Mouse (Mus musculus) heart, embryonic 14.5 days (tissue): ENCODE results near the gene Zfp689. TPM values are rescaled to one million over a fixed set of nuclear protein-coding genes. Genes with fewer than 3 reads are reported as not detected.
"Not testable (repeated sequence)": the region's sequence is repeated elsewhere in the genome, so short reads cannot be mapped to it uniquely, and the experiment has no call there.

Source experiments
- ATAC-seq: fragments of 200-750 bp; cut with Nextera tagmentation; 2 replicates; pipeline ENCODE4 v1.8.0; 2017; ENCODE audit warnings: low read depth, moderate TSS enrichment; ENCODE audit not compliant: insufficient number of reproducible peaks, insufficient read depth, low FRiP score
- H3K27ac ChIP-seq, 2 experiments: fragments of 200-500 bp in 1 of 2; fragments of 300-500 bp in 1 of 2; sonication (generic) in 1 of 2; replicated peaks in 1 of 2; 2 replicates each; pipeline ENCODE4 v1.5.1; 2012 to 2014; ENCODE audit warnings: low read depth in 2 of 2, low read length in 2 of 2, control low read depth in 1 of 2, mild to moderate bottlenecking in 1 of 2, mixed read lengths in 1 of 2; ENCODE audit not compliant: control insufficient read depth in 1 of 2, insufficient read depth in 1 of 2
- H3K27me3 ChIP-seq: fragments of 300-500 bp; sonication (generic); 2 replicates; pipeline ENCODE4 v1.6.1; 2014; ENCODE audit warnings: mild to moderate bottlenecking, low read length, control low read depth; ENCODE audit not compliant: control insufficient read depth, insufficient read depth
- H3K36me3 ChIP-seq: fragments of 300-500 bp; sonication (generic); 2 replicates; pipeline ENCODE4 v1.6.1; 2014; ENCODE audit warnings: mild to moderate bottlenecking, control low read depth, low read length, mixed read lengths; ENCODE audit not compliant: control insufficient read depth, insufficient read depth
- H3K4me1 ChIP-seq, 2 experiments: fragments of 200-500 bp in 1 of 2; fragments of 300-500 bp in 1 of 2; sonication (generic) in 1 of 2; 2 replicates each; pipeline ENCODE4 v1.6.1; 2012 to 2014; ENCODE audit warnings: low read length in 2 of 2, control low read depth in 1 of 2, mixed read lengths in 1 of 2; ENCODE audit not compliant: control insufficient read depth in 2 of 2, insufficient read depth in 2 of 2
- H3K4me2 ChIP-seq: fragments of 300-500 bp; sonication (generic); 2 replicates; pipeline ENCODE4 v1.6.1; 2014; ENCODE audit warnings: mild to moderate bottlenecking, low read length
- H3K4me3 ChIP-seq, 2 experiments: fragments of 200-500 bp in 1 of 2; fragments of 300-500 bp in 1 of 2; sonication (generic) in 1 of 2; 2 replicates each; pipeline ENCODE4 v1.5.1; 2012 to 2014; ENCODE audit warnings: low read length in 2 of 2, mild to moderate bottlenecking in 2 of 2, control low read depth in 1 of 2, low read depth in 1 of 2, moderate library complexity in 1 of 2; ENCODE audit not compliant: control insufficient read depth in 1 of 2, insufficient read depth in 1 of 2
- H3K9ac ChIP-seq: fragments of 300-500 bp; sonication (generic); 2 replicates; pipeline ENCODE4 v1.6.1; 2014; ENCODE audit warnings: mild to moderate bottlenecking, low read length
- H3K9me3 ChIP-seq: fragments of 300-500 bp; sonication (generic); 2 replicates; pipeline ENCODE4 v1.6.1; 2016; ENCODE audit warnings: low read length, control low read depth; ENCODE audit not compliant: control insufficient read depth
- WGBS: fragments of 180-500 bp; shearing (Covaris S2); extraction: QIAGEN DNeasy Blood & Tissue Kit; methylation state at CpG from one replicate; pipeline ENCODE4 v1.1.7; 2014; 5-methylcytosine and 5-hydroxymethylcytosine counted together
- polyA plus RNA-seq: library from polyadenylated mRNA; unstranded; fragments of >200 nt; fragmentation: Nextera tagmentation; extraction: Ambion mirVana; gene quantifications from 2 replicates; pipeline ENCODE4 v1.2.1, GENCODE M21; 2014

Gene Zfp689
- polyA plus RNA-seq, 1 experiment from 2014 or later, result 4.9 TPM

DNA sequence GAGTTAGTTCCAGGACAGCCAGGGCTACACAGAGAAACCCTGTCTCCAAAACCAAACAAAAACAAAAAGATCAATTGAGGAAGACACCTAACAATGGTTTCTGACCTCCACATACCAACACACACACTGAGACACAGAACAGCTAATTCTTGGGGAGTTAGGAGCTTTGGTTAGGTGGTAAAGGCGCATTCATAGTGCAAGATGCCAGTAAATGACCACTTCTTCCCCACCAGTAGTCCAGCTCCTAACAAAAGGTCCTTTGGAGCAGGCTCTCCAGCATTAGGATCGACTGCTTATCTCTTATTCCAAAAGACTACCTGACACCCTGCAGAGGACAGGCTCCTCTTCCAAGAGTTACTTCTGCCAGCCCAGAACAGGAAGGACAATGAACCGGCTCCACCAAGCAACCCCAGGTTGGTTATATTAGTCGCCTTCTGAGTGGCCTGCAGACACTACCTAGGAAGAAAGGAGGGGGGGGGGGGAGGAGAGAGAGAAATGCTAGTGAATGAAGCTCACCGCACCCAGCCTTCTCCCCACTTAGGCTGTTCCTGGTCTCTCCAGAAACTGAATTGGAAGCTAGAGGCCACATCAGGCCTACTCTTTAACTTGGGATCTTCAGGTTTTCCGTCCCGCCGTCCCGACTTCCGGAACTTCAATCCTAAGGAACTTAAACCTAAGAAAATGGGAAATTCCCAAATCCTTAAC, 21.2 kb upstream of the Zfp689 start:
- Histone ChIP-seq H3K27me3 (no peaks in the 10 kb centered on the region), H3K4me1 (peaks cover 4 to 12% of the 10 kb centered on the region in 2 experiments; a peak in 3 of 4 replicates), H3K36me3 (peaks cover 32% of the 10 kb centered on the region), H3K9ac (peak overlapping the region; percentile 93), H3K27ac (peak overlapping the region; percentile 92 to 99), H3K4me3 (peak overlapping the region; percentile 75 to 82), H3K9me3 (no peaks in the 10 kb centered on the region), H3K4me2 (peak overlapping the region; percentile 81)
- 9% methylated on average over 10 of the region's 10 CpGs for WGBS
- no peak for ATAC-seq

DNA sequence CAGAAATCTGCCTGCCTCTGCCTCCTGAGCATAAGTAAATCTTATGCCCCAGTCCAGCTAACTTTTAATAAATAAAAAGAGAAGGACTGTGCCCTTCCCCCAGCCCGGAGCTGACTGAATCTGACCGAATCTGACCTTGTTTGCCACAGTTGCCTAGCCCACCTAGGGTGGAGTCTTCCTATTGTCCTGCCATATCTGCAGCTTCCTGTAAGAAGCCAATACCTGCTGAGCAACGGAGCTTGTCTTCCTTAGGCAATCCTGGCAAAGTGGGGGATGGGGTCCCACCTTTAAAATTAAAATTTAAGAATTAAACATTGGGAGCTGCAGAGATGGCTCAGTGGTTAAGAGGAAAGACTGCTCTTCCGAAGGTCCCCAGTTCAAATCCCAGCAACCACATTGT, 17.6 kb upstream of the Zfp689 start:
- peaks cover 27% of the 10 kb centered on the region for H3K36me3 ChIP-seq
- H3K27ac ChIP-seq, result no peak overlapping the region
- H3K4me1 ChIP-seq, result 0 out of 4 replicates have a peak, but pooled peaks cover 0 to 4% of the 10 kb centered on the region in 2 experiments
- H3K9me3 ChIP-seq, result no peaks in the 10 kb centered on the region
- no peaks in the 10 kb centered on the region for H3K27me3 ChIP-seq
- no peak for ATAC-seq
- no peak overlapping the region for H3K9ac ChIP-seq
- H3K4me2 ChIP-seq, result no peak overlapping the region
- WGBS, result 92% methylated on average over 4 of the region's 4 CpGs
- H3K4me3 ChIP-seq, result no peak overlapping the region

DNA sequence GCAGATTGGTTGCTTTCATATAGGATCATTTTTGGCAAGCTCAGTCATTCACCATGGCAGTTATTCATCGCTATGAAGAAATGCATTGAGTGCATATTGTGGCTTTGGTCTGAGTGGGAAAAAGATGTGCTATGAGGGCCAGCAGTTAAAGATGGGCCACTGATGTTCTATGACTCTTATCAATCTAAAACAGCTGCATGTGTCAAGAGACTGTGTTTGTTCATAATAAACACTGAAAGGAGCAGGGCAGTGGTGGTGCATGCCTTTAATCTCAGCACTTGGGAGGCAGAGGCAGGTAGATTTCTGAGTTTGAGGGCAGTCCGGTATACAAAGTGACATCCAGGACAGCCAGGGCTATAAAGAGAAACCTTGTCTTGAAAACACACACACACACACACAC, 16.7 kb upstream of the Zfp689 start:
- H3K27ac ChIP-seq, H3K4me2 ChIP-seq, ATAC-seq, H3K27me3 ChIP-seq, H3K4me3 ChIP-seq, H3K4me1 ChIP-seq, H3K9ac ChIP-seq, H3K9me3 ChIP-seq: not testable (repeated sequence)
- peaks cover 37% of the 10 kb centered on the region for H3K36me3 ChIP-seq
- 93% methylated on average over 2 of the region's 2 CpGs for WGBS

DNA sequence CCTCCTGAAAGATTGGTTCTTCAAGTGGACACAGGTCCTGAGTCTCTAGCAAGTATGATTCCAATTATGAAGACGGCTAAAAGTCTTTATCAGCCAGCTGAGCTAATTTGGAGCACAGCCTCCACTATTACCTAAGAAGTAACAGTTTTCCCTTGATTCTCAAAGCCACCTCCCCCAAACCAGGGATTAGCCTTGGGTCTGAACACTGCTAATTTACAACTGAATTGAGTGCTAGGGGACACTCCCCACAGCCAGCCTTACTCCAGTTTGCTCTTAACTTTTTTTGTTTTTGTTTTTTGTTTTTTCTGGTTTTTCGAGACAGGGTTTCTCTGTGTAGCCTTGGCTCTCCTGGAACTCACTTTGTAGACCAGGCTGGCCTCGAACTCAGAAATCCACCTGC, 16.2 kb upstream of the Zfp689 start:
- Histone ChIP-seq H3K36me3 (peaks cover 42% of the 10 kb centered on the region), H3K9me3 (no peaks in the 10 kb centered on the region), H3K4me1 (0 out of 4 replicates have a peak, but pooled peaks cover 0 to 4% of the 10 kb centered on the region in 2 experiments), H3K4me2 (no peak overlapping the region), H3K27ac (no peak overlapping the region), H3K4me3 (no peak overlapping the region), H3K27me3 (no peaks in the 10 kb centered on the region), H3K9ac (no peak overlapping the region)
- no peak for ATAC-seq
- 94% methylated on average over 3 of the region's 3 CpGs for WGBS

DNA sequence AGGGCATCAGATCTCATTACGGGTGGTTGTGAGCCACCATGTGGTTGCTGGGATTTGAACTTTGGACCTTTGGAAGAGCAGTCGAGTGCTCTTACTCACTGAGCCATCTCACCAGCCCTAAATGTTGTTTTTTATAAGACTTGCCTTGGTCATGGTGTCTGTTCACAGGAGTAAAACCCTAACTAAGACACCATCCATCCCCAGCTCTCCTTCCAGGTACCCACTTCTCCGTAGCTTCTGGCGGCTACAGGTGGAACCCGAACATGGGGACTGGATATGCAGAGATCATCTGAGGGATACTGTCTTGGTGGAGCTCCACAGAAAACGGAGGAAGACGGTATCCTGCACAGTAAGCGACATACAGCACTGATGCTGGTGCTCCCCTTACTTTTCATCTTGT, 10.4 kb upstream of the Zfp689 start, which contains the start of gene Prr14:
Prr14 (plus strand) TSS at position 301 of the 400 bp plus-strand sequence.
- ATAC-seq, H3K27me3 ChIP-seq, H3K4me1 ChIP-seq, H3K9me3 ChIP-seq, H3K9ac ChIP-seq, H3K27ac ChIP-seq, H3K4me2 ChIP-seq, H3K4me3 ChIP-seq: not testable (repeated sequence)
- peaks cover 62% of the 10 kb centered on the region for H3K36me3 ChIP-seq
- 96% methylated on average over 7 of the region's 8 CpGs for WGBS

DNA sequence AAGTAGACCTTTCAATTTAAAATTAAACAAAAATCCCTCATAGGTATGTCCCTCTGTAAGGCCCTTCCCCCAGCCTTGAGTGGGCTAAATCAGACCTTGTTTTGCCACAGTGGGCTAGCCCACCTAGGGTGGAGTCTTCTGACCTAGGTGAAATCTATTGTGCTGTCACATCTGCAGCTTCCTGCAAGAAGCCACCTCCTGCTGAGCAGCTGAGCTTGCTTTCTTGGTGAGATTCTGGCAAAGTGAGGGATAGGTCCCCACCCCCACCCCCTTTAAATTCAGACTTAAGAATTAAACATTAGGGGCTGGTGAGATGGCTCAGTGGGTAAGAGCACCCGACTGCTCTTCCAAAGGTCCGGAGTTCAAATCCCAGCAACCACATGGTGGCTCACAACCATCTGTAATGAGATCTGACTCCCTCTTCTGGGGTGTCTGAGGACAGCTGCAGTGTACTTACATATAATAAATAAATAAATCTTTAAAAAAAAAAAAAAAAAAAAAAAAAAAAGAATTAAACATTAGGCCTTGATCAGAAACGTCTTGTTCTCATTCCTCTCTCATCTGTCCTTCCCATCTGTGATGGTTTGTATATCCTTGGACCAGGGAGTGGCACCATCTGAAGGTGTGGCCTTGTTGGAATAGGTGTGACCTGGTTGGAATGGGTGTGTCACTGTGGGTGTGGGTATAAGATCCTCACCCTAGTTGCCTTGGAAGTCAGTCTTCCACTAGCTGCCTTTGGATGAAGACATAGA, 9.6 kb upstream of the Zfp689 start:
- not testable (repeated sequence) for H3K27me3 ChIP-seq, H3K4me2 ChIP-seq, H3K27ac ChIP-seq, H3K4me3 ChIP-seq, H3K4me1 ChIP-seq, ATAC-seq, H3K9ac ChIP-seq, H3K9me3 ChIP-seq
- 87% methylated on average over 3 of the region's 3 CpGs for WGBS
- H3K36me3 ChIP-seq, result peaks cover 56% of the 10 kb centered on the region

DNA sequence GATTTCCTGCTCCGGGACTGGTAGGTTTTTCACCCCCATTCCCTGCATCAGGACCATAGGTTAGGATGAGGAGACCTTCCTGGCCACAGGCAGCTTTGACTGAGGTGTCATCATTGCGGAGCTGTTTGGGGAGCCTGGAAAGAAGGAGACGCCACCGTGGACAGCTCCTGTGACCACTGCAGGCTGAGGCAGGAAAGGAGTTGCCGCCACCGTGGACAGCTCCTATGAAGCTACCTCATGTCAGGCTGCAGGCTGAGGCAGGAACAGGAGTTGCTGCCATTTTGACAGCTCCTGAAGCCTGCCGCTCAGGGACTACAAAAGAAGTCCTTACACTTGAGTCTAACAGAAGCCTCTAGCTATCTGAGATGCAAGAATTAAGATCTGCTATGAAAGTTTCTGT, 5.9 kb upstream of the Zfp689 start:
- Histone ChIP-seq H3K27me3 (no peaks in the 10 kb centered on the region), H3K36me3 (peaks cover 61% of the 10 kb centered on the region), H3K27ac (no peak overlapping the region), H3K4me2 (no peak overlapping the region), H3K4me1 (peaks cover 2 to 11% of the 10 kb centered on the region in 2 experiments), H3K9ac (no peak overlapping the region), H3K9me3 (no peaks in the 10 kb centered on the region), H3K4me3 (no peak overlapping the region)
- ATAC-seq, result no peak
- 77% methylated on average over 7 of the region's 7 CpGs for WGBS
